Mouse (Mus musculus) stomach, postnatal 0 days (tissue): ENCODE data around the gene Arl5a.

Source experiments
- CTCF ChIP-seq: IDR thresholded peaks from 2 replicates; pipeline ENCODE4 v1.5.1; 2016; ENCODE audit warnings: antibody characterized with exemption, low read depth, mild to moderate bottlenecking, moderate library complexity
- EP300 ChIP-seq: optimal IDR thresholded peaks from 2 replicates; pipeline ENCODE3; 2016; ENCODE audit warnings: antibody characterized with exemption

DNA sequence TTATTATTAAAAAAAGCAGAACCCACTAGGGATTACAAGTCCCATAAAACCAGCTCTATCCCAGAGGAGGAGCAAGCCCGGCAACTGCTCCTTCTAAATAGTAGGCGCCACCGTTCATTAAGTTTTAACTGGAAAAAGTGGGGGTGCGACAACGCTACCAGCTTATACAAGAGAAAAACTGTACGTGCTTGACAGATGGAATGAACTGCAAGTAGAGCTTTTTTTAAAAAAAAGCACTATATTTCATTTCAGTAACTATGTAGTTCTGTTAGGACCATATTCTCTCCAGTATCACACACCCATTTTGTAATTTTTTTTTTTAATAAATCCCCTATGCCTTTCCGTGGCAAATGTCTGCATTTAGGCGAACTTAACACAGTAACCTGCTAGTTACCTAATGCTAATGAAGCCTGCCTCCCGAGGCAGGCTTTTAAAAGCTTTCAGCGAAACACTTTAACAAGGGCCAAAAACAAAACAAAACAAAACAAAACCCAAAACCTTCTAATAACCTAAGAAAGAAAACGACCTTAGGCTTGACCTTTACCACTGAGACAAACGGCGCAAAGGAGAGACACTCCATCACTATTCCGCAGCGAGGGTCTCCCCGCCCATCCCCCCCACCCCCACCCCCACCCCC lies 972 bp downstream of the Arl5a start:
- TF ChIP-seq CTCF (no peak), EP300 (no peak)
